12 mouse cellular contexts compared by ENCODE assay signal in genomic region chr7:135376932-135377331, GRCm38 (mm10). TPM values are rescaled to one million over a fixed set of nuclear protein-coding genes. Genes with fewer than 3 reads are reported as not detected.
DNase-seq lines count a peak whose midpoint lies in the region; ATAC-seq and TF ChIP-seq lines count a peak whose summit lies in the region.
"Had no signal": no experiment of that assay in that cellular context is flagged by ENCODE, and none has a peak within 500 bp of the region (broad histone marks: within the 10 kb centered on the region; RNA-seq: fewer than 3 reads in every experiment).

No protein-coding gene starts in this region.

- H3K36me3 ChIP-seq in stomach, postnatal 0 days (ENCODE audit: control insufficient read depth, insufficient read depth, low read length) = no peaks in the 10 kb centered on the region
- H3K36me3 ChIP-seq: embryonic facial prominence, embryonic 13.5 days; hindbrain, embryonic 15.5 days had no signal

- peak; percentile 54 for TF ChIP-seq CTCF in stomach, postnatal 0 days (IDR thresholded peaks at IDR 0.05; ENCODE audit: low read depth)

- peak; percentile 2 for DNase-seq in cerebellum, adult 8-10 months
- DNase-seq in left cerebral cortex, postnatal 4 days = peak; percentile 13
- no peak for DNase-seq in left cerebral cortex, adult 9 months (ENCODE audit: low spot score in 2 of 2)
- DNase-seq in stomach, postnatal 0 days (ENCODE audit: low spot score) = no peak
- DNase-seq in frontal cortex, postnatal 25 days (ENCODE audit: low spot score in 2 of 2) = no peak
- no peak for DNase-seq in cerebellum, adult 11-12 months

- no peak for TF ChIP-seq EP300 in stomach, postnatal 0 days (optimal IDR thresholded peaks at IDR 0.05)

- no peaks in the 10 kb centered on the region for H3K4me1 ChIP-seq in stomach, postnatal 0 days (replicated peaks; ENCODE audit: control insufficient read depth, insufficient read depth)
- H3K4me1 ChIP-seq: embryonic facial prominence, embryonic 13.5 days had no signal

- H3K9ac ChIP-seq in stomach, postnatal 0 days (ENCODE audit: low read length) = no peak overlapping the region
- H3K9ac ChIP-seq: embryonic facial prominence, embryonic 13.5 days; hindbrain, embryonic 15.5 days had no signal

- H3K4me2 ChIP-seq in stomach, postnatal 0 days (replicated peaks; ENCODE audit: low read depth) = no peak overlapping the region
- H3K4me2 ChIP-seq: embryonic facial prominence, embryonic 13.5 days had no signal

- WGBS in stomach, postnatal 0 days = 66% methylated on average over 5 of the region's 5 CpGs

- H3K4me3 ChIP-seq in stomach, postnatal 0 days (ENCODE audit: low read depth, low read length) = no peak overlapping the region
- H3K4me3 ChIP-seq: embryonic facial prominence, embryonic 13.5 days; hindbrain, embryonic 15.5 days had no signal

- H3K27ac ChIP-seq in stomach, postnatal 0 days (replicated peaks) = no peak overlapping the region
- H3K27ac ChIP-seq: embryonic facial prominence, embryonic 13.5 days; hindbrain, embryonic 15.5 days; macrophage had no signal

- ATAC-seq in cerebellum, adult (ENCODE audit: insufficient number of reproducible peaks, low FRiP score, low TSS enrichment) = no peak
- peak; percentile 57; the same call in 1 of the 2 replicates for ATAC-seq in erythroblast, adult 5-6 weeks (replicated peaks; ENCODE audit: low FRiP score, poor library complexity, severe bottlenecking)
- ATAC-seq in stomach, postnatal 0 days (ENCODE audit: low FRiP score, low TSS enrichment) = no peak

- no peaks in the 10 kb centered on the region for H3K27me3 ChIP-seq in stomach, postnatal 0 days (ENCODE audit: control insufficient read depth, insufficient read depth, low read length)
- H3K27me3 ChIP-seq: embryonic facial prominence, embryonic 13.5 days; hindbrain, embryonic 15.5 days had no signal

- intact Hi-C loops in left cerebral cortex, postnatal 4 days (cut with DNase I) = no loop called here

- no peaks in the 10 kb centered on the region for H3K9me3 ChIP-seq in stomach, postnatal 0 days (ENCODE audit: control insufficient read depth, low read length)
- H3K9me3 ChIP-seq: embryonic facial prominence, embryonic 13.5 days; hindbrain, embryonic 15.5 days had no signal

RNA-seq across cellular contexts. Expression of gene Foxi2, which starts 33.2 kb away (rescaled TPM):
- total RNA-seq in left cerebral cortex, postnatal 4 days (2021) = not detected
- not detected in 2 replicates for total RNA-seq in erythroblast, adult 5-6 weeks (2015; ENCODE audit: low replicate concordance)
- total RNA-seq in erythroblast, adult 5-6 weeks (2017; ENCODE audit: low replicate concordance) = not detected in 2 replicates
- not detected in 2 replicates for polyA plus RNA-seq in stomach, postnatal 0 days (2015; fragmentation: Nextera tagmentation; extraction: Ambion mirVana)
- polyA plus RNA-seq: macrophage; stomach, embryonic 14.5 days had no signal

Comparison
In these comparisons a context has a peak if more than half of its experiments do, and no peak if none do; other contexts are left out.
1. DNase-seq: peak in cerebellum, adult 8-10 months (single experiment) and left cerebral cortex, postnatal 4 days (single experiment); none in left cerebral cortex, adult 9 months (0 of 2), stomach, postnatal 0 days (single experiment), frontal cortex, postnatal 25 days (0 of 2) and cerebellum, adult 11-12 months (single experiment).